Mouse (Mus musculus): ENCODE measurements around the gene Amer2.

Amer2 gene

DNA sequence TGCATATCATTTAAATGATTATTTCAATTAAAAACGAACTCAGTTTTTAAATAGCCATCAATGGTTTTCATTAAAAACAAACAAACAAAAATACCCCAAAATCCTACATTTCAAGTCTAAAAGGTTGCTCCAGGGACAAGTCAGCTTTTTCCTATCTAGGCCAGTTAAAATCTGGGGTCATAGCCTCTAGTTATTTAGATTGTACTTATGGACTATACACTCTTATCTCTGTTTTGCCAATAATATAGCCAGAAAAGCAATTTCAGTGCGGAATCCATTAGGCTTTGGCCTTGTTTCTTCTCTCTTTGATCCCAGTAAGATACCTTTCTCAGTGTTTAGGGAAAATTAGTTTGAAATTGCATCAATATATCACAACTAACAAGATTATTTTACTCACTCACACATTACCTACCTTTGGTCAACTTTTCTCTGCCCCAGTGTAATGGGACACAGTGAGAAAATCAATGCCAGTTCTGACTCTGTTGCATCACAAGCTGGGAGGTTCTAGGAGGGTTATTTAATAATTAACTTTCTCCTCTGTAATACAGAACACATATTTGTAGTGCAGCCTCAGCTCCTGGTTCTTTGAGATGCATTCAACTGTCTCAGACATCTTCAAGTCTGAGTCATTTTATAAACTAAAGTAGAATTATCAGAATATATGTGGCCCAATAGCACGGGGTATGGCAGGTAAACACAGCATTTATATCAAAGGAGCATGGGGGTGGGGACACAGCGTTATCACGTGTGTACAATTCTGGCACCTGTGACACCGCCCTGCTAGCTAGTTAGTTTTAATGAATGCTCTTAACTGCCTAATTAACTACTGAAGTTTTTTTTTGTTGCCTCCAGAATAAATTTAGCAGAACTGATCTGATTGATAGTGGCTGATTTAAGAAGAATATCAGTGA is 13.8 kb downstream of the Amer2 start:
- DNase-seq (ENCODE audit: low spot score) = no peak

DNA sequence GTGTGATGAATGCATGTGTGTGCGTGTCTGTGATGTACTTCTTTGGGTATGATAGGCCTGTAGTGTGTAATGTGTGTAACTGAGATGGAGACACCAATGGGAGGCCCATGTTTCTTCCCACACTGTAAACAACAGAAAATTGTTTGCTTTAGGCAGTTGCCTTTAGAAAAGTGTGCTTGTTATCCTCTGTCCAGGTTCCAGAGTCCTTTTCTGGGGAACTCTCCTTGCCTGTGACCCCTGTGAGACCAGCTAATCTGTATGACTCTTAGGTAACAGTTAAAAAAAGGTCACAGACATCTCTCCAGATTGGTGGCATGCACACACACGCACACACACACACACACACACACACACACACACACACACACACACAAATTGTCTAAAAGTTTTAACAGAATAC is 15.3 kb downstream of the Amer2 start:
- no peak for DNase-seq (ENCODE audit: low spot score)

DNA sequence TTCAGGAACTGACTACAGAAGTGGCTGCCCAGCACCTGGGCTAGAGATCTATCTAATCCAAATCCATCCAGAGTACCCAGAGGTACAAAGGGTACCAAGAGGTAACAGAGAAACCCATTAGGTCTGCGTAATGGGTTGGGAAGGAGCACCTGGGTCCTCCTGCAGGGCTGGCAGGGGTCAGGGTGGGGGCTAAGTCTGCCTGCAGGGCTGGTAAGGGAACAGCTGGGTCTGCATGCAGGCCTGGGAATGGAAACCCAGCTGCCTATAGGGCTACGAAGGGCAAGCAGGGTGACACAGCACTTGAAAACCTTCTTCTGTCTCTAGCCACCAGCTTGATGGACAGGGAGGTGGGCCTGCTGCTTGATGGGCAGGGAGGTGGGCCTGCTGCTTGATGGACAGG is 19.1 kb downstream of the Amer2 start:
- no peak for DNase-seq (ENCODE audit: low spot score)

DNA sequence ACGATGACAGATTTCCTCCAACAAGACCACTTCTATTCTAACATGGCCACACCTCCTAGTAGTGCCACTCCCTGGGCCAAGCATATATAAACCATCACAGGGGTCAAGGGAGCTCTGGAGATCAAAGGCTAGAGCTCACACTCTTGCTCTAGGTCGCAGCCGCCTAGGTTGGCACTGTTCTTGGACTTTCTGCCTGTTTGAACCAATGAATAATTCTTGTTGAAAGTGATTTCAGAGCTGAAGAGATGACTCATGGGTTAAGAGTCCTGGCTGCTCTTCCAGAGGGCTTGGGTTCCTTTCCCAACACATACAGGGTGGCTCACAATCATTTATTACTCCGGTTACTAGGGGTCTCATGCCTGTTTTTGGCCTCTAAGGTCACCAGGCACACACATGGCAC is 24.3 kb downstream of the Amer2 start:
- DNase-seq (ENCODE audit: low spot score) = no peak

DNA sequence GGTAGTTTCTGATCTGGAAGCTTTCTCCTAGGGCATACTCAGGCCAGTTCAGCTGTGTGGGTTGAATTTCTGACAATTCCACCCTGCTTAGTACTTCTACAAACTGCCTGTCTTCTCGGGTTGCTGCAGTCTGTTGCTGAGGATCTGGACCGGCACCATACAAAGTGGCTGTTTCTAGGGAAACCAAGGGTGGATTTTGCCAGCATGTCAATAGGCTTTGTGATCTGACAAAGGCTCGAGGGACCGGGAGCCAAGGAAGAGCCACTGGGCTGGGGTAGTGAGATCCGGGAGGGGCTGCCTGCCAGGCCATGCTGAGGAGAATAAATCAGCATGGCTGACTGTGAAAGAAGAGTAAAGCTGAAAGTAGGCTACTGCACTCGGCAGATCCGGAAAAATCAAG is 25.8 kb downstream of the Amer2 start:
- no peak for DNase-seq (ENCODE audit: low spot score)

DNA sequence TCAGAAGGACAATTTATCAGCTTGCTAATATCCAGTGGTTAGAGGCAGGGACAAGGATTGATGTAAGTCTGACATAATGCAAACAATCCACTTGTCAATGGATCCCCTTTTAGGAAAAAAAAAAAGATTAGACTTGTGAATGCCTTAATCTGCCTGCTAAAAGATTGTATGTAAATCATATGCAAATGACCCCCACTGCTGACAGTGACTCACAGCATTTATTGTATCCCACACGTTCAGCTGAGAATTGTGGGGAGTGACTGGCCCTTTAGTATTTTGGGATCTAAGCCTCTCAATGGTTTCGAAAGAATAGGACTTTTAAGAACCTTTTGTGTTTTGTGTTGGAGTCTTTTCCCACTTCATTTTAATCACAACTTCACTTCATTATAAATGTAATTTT is 30.2 kb downstream of the Amer2 start:
- DNase-seq (ENCODE audit: low spot score) = no peak

DNA sequence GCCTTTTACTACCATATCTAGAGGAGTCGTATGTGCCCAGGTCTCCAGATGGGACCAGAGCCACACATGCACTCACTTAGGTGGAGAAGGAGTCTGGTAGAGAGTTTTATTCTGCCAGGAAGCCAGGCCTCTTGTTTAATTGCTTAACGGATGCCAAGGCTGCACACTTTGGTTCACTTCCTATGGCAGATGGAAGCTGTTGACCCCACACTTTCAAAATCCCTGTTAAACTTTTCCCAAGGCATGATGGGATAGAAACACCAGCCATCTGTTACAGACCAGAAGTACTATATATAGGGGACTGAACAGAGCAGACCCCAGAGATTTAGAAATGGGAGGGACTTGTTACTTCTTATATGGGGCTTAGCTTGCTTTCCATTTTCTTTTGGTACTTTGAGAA is 32.8 kb downstream of the Amer2 start:
- DNase-seq (ENCODE audit: low spot score) = no peak

DNA sequence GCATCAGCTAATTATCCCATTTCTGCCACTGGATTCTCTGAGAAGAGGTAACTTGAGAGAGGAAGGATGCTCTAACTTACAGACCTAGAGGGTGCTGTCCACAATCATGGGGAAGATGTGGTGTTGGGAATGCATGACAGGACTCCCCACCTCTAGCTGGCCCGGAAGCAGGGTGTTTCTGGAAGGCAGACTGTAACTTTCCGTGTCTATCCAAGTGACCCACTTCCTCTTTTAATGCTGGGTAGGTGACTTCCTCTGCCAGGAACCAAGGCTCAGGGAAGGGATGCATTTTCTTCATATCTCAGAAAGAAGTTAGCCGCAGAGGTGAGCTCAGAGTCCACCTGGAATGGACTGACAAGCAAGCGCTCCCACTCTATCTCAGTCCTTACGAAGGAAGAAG is 33.5 kb downstream of the Amer2 start:
- no peak for DNase-seq (ENCODE audit: low spot score)

DNA sequence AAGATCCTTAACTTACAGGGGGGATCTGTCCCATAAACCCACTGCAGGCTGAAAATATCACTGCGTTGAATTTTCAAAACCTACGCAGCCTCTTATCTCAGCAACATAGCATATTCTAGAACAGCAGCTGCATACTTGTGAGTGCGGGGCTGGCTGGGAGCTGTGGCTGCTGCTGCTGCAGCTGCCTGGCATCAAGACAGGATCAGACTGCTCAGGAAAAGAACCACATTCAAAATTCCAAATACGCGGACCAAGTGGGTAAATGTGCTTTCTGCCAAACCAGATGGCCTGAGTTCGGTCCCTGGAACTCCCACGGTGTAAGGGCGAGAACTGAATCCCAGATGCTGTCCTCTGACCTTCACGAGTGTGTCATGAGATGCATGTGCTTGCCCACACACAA is 34.3 kb downstream of the Amer2 start:
- no peak for DNase-seq (ENCODE audit: low spot score)

DNA sequence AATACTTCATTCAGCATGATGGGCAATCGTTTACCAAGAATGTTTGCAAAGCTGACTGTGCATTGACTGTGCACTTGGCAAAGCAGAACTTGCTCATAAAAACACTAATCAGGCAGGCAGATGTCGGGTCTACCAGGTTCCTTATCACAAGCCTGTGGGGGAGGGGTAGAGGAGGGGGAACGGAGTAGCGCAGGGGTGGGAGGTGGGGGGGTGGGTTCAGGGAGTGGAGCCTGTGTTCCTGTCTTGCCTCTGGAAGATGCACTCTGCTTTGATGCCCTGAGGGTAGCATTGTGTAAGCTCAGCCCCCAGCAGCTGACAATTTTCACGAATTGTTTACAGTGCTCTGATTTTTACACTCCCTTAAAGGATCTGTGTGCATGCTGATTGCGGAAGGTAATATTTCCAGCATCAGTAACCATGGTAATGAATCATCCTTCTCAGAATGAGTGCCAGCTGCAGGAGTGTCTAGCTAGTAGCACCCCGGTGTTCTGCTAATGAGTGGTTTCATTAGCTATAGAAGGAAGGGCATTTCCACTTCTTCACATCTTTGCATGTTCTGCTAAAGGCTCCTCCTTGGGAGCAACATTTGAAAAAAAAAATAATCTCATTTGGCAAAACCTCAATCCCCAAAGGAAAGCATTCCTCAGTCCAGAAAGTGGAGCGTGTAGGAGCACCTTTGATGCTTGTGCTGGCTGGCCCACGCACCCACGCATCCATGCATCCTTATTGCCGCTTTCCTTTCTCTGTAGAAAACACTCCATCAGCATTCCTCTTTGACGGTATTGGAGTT is 36.8 kb downstream of the Amer2 start:
- peak; percentile 12 for DNase-seq (ENCODE audit: low spot score)

DNA sequence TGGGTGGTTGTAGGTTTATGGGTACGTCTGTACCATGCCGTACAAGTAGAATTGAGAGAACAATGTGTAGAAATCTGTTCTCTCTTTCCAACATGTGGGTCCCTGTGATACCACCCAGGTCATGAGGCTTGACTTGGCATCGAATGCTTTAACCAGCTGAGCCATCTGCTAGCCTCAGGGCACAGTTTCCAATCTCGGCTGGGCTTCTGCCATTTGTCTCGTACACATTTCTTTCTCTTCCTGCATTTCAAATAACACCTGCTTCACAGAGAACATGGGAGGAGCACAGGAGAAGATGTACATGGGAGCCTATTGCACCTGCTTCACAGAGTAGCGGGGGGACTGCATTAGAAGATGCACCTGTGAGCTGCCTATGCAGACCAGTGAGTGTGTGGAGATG is 38.2 kb downstream of the Amer2 start:
- no peak for DNase-seq (ENCODE audit: low spot score)

DNA sequence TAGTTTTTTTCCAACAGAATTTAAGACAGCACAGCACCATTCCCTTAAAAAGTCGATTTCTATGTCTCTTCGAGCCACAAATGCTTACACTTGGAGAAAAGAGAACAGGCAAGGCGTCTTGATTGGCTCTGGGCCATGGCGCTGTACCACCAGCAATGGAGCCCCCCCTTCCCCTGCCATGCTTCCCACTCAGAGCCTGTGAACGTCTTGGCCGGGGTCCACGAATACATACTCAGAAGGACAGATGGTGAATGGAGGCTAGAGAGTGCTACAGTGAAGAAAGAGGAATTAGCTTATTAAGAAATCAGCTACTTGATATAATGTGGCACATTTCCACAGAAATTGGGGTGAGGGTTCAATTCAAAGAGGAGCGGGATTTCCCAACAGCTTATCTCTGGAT is 41.6 kb downstream of the Amer2 start:
- DNase-seq (ENCODE audit: low spot score) = no peak

DNA sequence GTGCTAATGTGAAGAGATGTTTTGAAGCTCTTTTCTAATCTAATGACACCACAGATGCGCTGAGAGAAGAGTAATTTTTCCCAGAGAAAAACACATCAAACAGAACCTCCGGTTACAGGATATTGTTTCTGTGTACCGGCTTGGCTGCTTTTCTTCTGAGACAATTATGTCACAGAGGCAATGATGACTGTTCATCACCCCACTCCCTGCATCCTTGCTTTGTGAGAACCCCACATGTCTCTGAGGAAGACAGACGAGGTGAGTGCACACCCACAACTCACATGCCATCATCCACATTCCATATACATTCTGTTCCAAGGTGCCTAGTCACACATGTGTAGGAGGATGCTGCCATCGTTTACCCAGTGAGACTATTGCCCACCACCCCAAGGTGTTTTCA is 44.9 kb downstream of the Amer2 start:
- DNase-seq (ENCODE audit: low spot score) = no peak

DNA sequence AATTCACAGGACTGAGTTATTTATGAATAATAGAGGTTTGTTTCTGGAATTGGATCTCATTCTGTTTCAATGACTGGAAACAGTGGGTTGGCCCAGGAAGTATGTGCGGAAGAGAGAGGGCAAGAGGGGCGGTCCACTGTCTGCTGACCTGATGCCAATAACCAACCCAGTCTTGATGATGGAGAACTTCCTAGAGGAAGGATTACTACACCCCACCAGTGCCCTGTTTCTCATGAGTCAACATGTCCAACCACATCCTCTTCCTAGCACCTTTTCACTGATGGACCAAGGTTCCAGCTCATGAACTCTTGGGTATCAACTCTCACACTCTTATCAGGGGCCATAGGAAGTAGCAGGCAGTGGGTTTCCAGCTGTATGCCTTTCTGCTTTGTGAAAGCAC is 49.9 kb downstream of the Amer2 start:
- DNase-seq (ENCODE audit: low spot score) = no peak

DNA sequence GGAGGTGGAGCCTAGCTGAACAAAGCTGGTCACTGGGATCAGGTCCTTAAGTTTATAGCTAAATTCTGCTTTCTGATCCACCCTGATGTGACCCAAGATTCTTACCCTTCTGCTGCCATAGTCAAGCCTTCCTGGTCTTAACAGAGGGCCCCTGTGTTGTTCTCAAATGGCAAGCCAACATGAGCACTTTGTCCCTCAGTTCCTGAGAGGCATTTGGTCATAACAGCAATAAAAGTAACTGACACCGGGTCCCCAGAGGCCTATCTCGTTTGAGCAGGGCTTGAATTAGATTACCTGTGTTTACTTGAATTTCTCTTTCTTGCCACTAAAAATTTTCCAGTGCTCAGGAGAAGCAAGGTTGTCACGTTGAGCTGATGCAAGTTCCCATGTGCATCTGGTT is 51.1 kb downstream of the Amer2 start:
- no peak for DNase-seq (ENCODE audit: low spot score)

DNA sequence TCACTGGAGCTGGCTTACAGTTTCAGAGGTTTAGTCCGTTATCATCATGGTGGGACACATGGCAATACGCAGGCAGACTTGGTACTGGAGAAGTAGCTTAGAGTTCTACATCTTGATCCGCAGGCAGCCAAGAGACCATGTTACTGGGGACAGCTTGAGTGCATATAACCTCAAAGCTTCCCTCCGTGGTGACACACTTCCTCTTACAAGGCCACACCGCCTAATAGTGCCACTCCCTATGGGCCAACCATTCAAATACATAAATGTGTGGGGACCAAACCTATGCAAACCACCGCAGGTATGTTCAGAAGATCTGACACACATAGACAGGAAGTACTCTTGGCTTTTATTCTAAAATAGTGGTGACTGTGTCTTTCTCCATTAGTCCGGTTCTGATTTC is 52.5 kb downstream of the Amer2 start:
- no peak for DNase-seq (ENCODE audit: low spot score)

DNA sequence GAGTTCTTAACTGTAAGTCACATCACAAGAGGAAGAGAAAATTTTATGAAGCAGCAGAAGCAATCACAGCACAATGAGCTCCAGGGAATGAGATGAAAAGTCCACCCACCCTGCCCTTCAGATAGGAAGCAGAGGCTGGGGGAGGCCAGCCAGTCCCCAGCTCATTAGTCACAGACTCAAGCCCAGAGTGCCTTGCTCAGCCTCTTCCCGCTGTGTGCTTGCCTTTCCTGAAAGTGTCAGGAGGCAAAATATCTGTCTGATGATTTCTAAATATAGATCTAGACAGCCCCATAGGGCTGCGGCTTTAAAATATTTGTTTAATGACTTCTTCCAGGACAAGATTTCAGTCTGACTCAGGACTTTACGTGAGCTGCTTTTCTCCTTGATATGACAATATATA is 54.8 kb downstream of the Amer2 start:
- no peak for DNase-seq (ENCODE audit: low spot score)

DNA sequence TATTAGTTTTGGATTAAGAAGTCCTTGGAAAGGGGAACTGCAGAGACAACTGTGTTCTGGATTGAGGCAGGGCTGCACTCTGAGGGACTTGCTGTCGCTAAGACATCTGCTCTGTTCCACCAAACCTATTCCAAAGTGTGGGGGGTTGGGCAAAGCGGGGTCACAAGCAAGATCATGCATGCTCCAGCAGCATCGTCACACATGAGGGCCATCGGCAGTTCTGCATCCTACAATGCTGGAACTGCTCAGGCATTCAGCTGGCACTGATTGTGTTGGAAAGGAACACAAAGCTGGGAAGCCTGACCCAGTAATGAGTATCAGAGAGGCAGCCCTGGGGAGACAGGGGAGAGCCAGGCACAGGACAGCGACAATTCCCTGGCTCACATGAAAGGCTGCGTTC is 56.5 kb downstream of the Amer2 start:
- no peak for DNase-seq (ENCODE audit: low spot score)

DNA sequence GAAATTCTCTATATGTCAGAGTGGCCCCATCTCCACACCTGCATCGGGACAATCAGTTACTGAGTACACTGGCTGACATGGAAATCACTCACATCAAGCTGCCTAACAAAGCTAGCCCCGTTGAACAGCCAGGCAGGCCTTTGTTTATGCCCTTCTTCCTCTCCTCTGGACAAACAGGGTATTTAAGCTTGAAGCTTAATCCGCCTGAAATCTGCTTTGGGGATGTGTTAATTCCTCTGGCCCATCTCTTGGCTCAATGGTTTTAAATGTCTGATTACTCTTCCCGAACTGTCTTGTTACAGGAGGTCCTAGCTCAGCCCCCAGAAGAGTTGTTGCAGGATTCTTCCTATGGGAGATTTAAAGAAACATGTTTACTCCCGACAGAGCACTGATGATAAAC is 58.5 kb downstream of the Amer2 start:
- DNase-seq (ENCODE audit: low spot score) = no peak

DNA sequence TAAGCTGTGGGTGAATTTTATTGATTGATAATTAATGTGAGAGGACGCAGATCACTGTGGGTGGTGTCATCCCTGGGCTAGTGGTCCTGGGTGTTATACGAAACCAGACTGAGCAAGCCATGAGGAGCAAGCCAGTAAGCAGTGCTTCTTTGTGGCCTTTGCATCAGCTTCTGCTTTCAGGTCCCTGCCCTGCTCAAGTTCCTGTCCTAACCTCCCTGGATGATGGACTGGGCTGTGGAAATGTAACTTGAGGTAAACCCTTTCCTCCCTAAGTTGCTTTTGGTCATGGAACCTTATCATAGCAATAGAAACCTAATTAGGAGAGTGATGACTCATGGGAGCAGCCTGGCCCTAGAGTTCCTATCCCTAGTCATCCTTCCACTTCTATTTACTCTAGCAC is 59.1 kb downstream of the Amer2 start:
- DNase-seq (ENCODE audit: low spot score) = no peak

DNA sequence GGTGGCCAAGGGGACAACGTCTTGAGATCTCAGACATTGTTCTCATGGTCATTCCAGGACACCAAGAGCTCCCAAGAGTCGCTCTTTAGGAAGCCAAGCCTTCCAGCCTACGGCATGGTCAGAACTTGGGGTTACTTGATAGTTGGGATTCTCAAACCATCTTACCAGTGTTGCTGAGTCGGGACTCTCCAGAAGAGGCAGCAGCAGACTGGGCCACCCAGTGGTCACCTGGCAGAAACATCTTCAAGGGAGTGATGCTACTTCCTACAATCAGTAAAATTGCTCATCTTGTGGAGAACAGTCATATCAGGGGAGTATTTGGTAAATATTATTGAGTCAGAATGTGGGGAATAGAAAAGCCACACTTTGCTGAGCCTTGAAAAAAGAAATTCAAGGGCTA is 62.5 kb downstream of the Amer2 start:
- DNase-seq (ENCODE audit: low spot score) = peak; percentile 16

DNA sequence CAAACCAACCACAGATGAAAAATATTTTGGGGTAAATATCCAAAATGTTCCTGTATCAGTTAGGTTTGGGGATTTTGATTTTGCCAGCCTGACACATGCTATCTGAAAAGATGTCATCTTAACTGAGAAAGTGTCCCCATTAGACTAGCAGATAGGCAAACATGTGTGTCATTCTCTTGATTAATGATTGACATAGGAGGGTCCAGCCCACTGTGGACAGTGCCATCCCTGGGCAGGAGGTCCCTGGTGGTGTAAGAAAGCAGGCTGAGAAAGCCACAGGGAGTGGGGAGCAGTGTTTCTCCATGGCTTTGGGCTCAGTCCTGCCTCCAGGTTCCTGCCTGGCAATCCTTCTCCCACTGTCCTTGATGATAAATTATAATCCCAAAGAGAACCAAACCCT is 63.3 kb downstream of the Amer2 start:
- no peak for DNase-seq (ENCODE audit: low spot score)
